Mouse (Mus musculus) gastrocnemius, adult 2 months (tissue): ENCODE measurements around the gene Ppp1r14b. TPM values are rescaled to one million over a fixed set of nuclear protein-coding genes. Genes with fewer than 3 reads are reported as not detected.
"Not testable (repeated sequence)": the region's sequence is repeated elsewhere in the genome, so short reads cannot be mapped to it uniquely, and the experiment has no call there.

Experiments used
- DNase-seq: peaks from one replicate; pipeline ENCODE4 v3.0.0; 2022
- H3K27ac ChIP-seq: fragments of 200-600 bp; 2 replicates; pipeline ENCODE4 v1.8.1; 2022; ENCODE audit warnings: mild to moderate bottlenecking
- H3K4me3 ChIP-seq: fragments of 200-600 bp; 2 replicates; pipeline ENCODE4 v1.8.1; 2022; ENCODE audit warnings: mild to moderate bottlenecking, moderate library complexity
- CTCF ChIP-seq: fragments of 200-600 bp; IDR thresholded peaks from 2 replicates; pipeline ENCODE4 v1.8.1; 2022; ENCODE audit warnings: antibody characterized with exemption, mild to moderate bottlenecking, moderate library complexity
- intact Hi-C: fragments of 180-260 bp; cut with DNase I; formaldehyde crosslinking; loops from one replicate; pipeline ENCODE4 v1.15.1; 2025
- total RNA-seq, 2 experiments: library from RNA; stranded (reverse); gene quantifications; 2 replicates each; pipeline ENCODE4 v1.2.3; 2021

Ppp1r14b gene
- total RNA-seq, 2 experiments from 2014 or later: 121 to 127 TPM

- Histone ChIP-seq H3K4me3 (no peak overlapping the region), H3K27ac (no peak overlapping the region)
- peak; percentile 27 for DNase-seq
- TF ChIP-seq CTCF: no peak
- intact Hi-C loops: no loop called here
Measured at GRCm38 (mm10) chr19:6985300-6985699, 10.5 kb downstream of the Ppp1r14b start.

DNA sequence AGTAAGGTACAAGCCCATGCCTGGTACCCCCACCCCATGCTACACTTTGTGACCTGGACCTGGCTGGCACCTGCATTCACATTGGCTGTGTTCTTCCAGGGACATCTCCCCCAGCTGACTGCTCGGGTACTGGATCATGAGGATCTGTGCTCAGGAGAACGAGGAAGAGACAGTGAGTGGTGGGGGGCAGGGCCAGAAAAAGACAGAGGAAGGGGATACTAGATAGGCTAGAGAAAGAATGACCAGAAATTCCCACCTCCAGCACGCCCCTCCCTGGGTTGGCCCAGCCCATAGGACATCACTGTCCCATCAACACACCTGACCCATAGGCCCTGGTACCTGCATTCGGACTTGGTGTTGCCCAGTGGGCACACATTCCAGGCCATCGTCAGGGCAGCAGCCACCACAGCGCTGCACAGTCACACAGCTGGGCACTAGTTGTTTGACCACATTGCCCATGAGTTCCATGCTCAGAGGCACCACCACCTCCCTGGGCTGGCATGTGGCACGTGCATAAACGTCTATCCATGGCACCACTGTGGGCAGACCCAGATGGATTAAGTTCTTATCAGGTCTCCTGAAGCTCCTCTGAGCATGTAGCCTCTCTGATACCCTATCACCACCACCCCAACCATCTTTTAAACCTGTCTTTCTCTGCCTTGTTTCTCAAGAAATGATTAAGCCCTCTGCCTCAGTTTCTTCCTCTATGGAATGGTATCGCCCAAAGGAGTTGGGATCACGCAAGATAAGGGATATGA lies 11.4 kb downstream of the Ppp1r14b start:
- DNase-seq: peak; percentile 29
- peak overlapping the region; percentile 91 for H3K27ac ChIP-seq
- intact Hi-C loops: no loop called here

DNA sequence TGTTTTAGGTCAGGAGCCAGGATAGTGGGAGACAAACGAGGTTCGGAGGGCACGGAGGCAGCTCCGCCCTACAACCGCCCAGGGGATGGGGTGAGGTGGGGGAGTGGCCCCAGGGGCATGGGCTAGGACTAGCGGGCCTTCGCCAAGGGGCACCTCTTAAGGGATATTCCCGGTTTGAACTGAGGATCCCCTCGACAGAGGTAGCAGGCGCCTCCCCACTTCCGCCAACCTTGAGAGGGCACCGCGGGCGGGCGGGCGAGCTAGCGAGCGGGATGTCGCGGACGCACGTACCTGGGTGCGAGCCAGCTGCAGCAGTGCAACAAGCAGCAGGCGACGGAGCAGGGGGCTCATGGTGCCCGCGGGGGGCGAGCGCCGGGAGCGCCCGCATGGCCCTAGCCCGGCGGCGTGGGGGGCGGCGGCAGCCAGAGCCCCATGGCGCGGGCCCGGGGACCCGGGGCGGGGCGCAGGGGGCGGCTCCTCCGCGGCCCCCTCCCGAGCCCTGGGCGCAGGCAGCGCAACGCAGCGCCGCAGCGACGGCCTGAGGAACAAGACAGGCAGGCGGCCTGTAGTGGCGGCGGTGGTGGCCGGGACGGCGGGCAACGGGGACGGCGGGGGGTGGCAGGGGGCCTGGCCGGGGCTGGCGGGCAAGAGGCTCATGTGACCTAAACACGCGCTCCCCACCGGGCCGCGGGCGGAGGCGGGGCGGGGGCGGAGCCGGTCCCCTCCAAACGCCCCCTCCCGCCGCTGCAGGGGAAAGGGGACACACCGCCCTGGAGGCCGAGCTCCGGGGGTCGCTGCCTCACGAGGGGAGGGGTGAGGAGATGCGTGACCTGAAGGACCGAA lies 12.5 kb downstream of the Ppp1r14b start, which contains the start of gene Vegfb:
Vegfb (minus strand) TSS at position 591 of the 843 bp plus-strand sequence.
- no peak for TF ChIP-seq CTCF
- peak within 1 kb of the TSS; percentile 78 for H3K4me3 ChIP-seq
- H3K27ac ChIP-seq: peak within 1 kb of the TSS; percentile 91
- intact Hi-C loops: no loop called here
- DNase-seq: peak; percentile 88

More for the DNA sequence above, 11.4 kb downstream of the Ppp1r14b start:
- H3K4me3 ChIP-seq: peak overlapping the region; percentile 78
- TF ChIP-seq CTCF: no peak

- H3K27ac ChIP-seq: peak overlapping the region; percentile 91
- DNase-seq: no peak
- peak overlapping the region; percentile 78 for H3K4me3 ChIP-seq
- no peak for TF ChIP-seq CTCF
- intact Hi-C loops: no loop called here
Measured at GRCm38 (mm10) chr19:6987904-6988285, 13.1 kb downstream of the Ppp1r14b start.

DNA sequence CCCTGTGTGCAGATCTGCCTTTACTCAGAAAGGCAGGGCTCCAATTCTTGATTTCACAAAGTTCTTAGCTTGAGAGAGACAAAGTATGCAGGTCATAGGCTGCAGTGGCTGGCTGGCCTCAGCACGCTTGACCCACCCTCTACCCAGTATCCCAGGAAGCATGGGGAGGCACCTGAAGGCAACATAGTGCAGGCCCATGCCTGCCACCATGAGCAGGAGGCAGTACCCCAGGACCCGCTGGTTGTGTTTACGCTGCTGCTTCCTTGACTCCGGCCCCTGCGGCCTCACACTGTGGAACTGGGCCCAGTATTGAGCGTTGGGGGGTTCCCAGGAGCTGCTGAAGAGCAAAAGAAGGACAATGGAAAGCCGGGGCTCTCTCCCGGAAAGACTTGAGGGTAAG lies 14.5 kb downstream of the Ppp1r14b start:
- Histone ChIP-seq H3K27ac (no peak overlapping the region), H3K4me3 (no peak overlapping the region)
- no peak for TF ChIP-seq CTCF
- DNase-seq: no peak
- intact Hi-C loops: no loop called here

GRCm38 (mm10) chr19:6990712-6991111 lies 15.9 kb downstream of the Ppp1r14b start:
- DNase-seq: no peak
- intact Hi-C loops: no loop called here
- Histone ChIP-seq H3K27ac (no peak overlapping the region), H3K4me3 (no peak overlapping the region)
- TF ChIP-seq CTCF: no peak

- intact Hi-C loops, DNase-seq, H3K27ac ChIP-seq: not testable (repeated sequence)
- peak overlapping the region; percentile 89; the same call in 1 of the 2 replicates for H3K4me3 ChIP-seq
Measured at GRCm38 (mm10) chr19:6991166-6991565, 16.4 kb downstream of the Ppp1r14b start.

DNA sequence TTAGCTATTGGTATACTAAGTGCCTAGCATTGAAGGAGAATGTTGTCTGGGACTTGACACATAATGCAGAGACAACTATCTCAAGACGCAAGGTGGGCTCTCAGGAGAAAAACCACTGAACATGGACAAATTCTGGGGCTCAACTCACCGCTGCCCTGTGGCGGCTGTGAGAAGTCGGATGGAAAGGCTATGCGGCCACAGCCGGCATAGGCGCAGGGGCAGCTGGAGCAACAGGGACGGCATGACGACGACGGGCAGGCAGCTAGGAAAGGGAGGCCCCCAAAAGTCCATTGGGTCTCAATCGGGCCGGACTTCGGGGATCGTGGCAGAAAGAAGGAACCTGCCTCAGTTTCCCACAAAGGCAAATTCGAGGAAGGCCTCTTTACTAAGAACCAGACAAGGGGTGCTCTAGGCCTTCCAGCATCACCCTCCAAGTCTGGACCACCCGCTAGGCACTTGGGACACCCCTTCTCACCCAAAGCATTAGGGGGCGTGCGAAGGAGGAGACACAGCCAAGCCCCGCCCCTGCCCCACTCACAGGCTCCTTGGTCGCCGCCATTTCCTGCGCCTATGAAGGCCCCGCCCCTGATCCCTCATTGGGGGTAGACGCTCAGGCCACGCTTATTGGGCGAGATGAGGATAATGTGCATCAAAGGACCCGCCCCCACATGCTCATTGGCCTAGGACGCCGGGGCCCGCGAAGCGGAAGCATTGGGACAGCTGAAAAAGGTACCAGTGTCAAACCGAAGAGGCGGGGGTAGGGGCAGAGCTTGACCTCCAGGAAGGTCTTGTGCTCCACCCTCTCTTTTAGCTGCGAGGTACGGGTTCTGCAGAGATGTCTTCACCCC lies 17.5 kb downstream of the Ppp1r14b start, which contains the start of gene Dnajc4:
Dnajc4 (minus strand) TSS at position 562 of the 848 bp plus-strand sequence.
- TF ChIP-seq CTCF: no peak; the same call in 1 of the 2 replicates
- H3K4me3 ChIP-seq: peak within 1 kb of the TSS; percentile 89
- peak; percentile 97 for DNase-seq
- peak within 1 kb of the TSS; percentile 86 for H3K27ac ChIP-seq
- intact Hi-C loops: no loop called here

GRCm38 (mm10) chr19:6993011-6993770 lies 18.4 kb downstream of the Ppp1r14b start:
- intact Hi-C loops: no loop called here
- H3K27ac ChIP-seq: peak overlapping the region; percentile 86
- no peak for DNase-seq
- H3K4me3 ChIP-seq: peak overlapping the region; percentile 89
- TF ChIP-seq CTCF: no peak

GRCm38 (mm10) chr19:6994002-6994401 lies 19.2 kb downstream of the Ppp1r14b start:
- Histone ChIP-seq H3K4me3 (no peak overlapping the region), H3K27ac (no peak overlapping the region)
- intact Hi-C loops: no loop called here
- no peak for TF ChIP-seq CTCF
- no peak for DNase-seq

- TF ChIP-seq CTCF: no peak
- DNase-seq: no peak
- peak overlapping the region; percentile 96; the same call in 1 of the 2 replicates for H3K27ac ChIP-seq
- H3K4me3 ChIP-seq: peak overlapping the region; percentile 88
- intact Hi-C loops: no loop called here
Measured at GRCm38 (mm10) chr19:6994489-6994888, 19.7 kb downstream of the Ppp1r14b start.
